Comparison of ENCODE assay signal across 8 mouse cellular contexts in genomic region chr13:114387521-114388171, GRCm38 (mm10). TPM values are rescaled to one million over a fixed set of nuclear protein-coding genes. Genes with fewer than 3 reads are reported as not detected.
DNase-seq lines count a peak whose midpoint lies in the region; ATAC-seq and TF ChIP-seq lines count a peak whose summit lies in the region.

No protein-coding gene starts in this region.

- TF ChIP-seq POLR2A in bone marrow, adult 2 months (IDR thresholded peaks at IDR 0.05; ENCODE audit: borderline replicate concordance, control insufficient read depth, low read depth, low read length), result 0 out of 2 replicates have a peak, but pooled peaks have one; percentile 51

- no peaks in the 10 kb centered on the region for H3K9me3 ChIP-seq in embryonic facial prominence, embryonic 15.5 days (replicated peaks)
- no peaks in the 10 kb centered on the region for H3K9me3 ChIP-seq in kidney, embryonic 14.5 days (ENCODE audit: control insufficient read depth, low read length)
- H3K9me3 ChIP-seq in limb, embryonic 15.5 days, result no peaks in the 10 kb centered on the region

- H3K4me3 ChIP-seq in bone marrow, adult 2 months (replicated peaks; ENCODE audit: control insufficient read depth, low read depth, low read length), result peak overlapping the region; percentile 80
- peak overlapping the region; percentile 89 for H3K4me3 ChIP-seq in embryonic facial prominence, embryonic 15.5 days (replicated peaks)
- H3K4me3 ChIP-seq in kidney, embryonic 14.5 days (ENCODE audit: low read length), result peak overlapping the region; percentile 96
- peak overlapping the region; percentile 91 for H3K4me3 ChIP-seq in limb, embryonic 15.5 days

- peaks cover 3% of the 10 kb centered on the region; the same call in 1 of the 2 replicates for H3K36me3 ChIP-seq in embryonic facial prominence, embryonic 15.5 days
- H3K36me3 ChIP-seq in kidney, embryonic 14.5 days (ENCODE audit: control insufficient read depth, insufficient read depth, low read length), result no peaks in the 10 kb centered on the region
- H3K36me3 ChIP-seq in limb, embryonic 15.5 days, result peaks cover 3% of the 10 kb centered on the region; the same call in 1 of the 2 replicates

- DNase-seq in 416B (ENCODE audit: low read depth), result peak; percentile 89
- peak; percentile 76 to 90 for DNase-seq in heart, adult 9 months (ENCODE audit: low spot score in 2 of 2)
- peak; percentile 47 to 71 for DNase-seq in monocyte, adult 2 months (ENCODE audit: low read depth in 1 of 2, low spot score in 2 of 2)
- peak; percentile 84 to 86 for DNase-seq in spleen, postnatal 36 days (ENCODE audit: low spot score in 2 of 2)

- TF ChIP-seq CTCF in bone marrow, adult 2 months (IDR thresholded peaks at IDR 0.05; ENCODE audit: control insufficient read depth, insufficient read depth, low read length), result no peak

- no peaks in the 10 kb centered on the region for H3K27me3 ChIP-seq in embryonic facial prominence, embryonic 15.5 days
- no peaks in the 10 kb centered on the region for H3K27me3 ChIP-seq in kidney, embryonic 14.5 days (ENCODE audit: control insufficient read depth, insufficient read depth, low read length)
- no peaks in the 10 kb centered on the region for H3K27me3 ChIP-seq in limb, embryonic 15.5 days

- peak overlapping the region; percentile 58 for H3K4me2 ChIP-seq in embryonic facial prominence, embryonic 15.5 days (replicated peaks)
- H3K4me2 ChIP-seq in kidney, embryonic 14.5 days (replicated peaks; ENCODE audit: low read depth, low read length), result peak overlapping the region; percentile 80
- H3K4me2 ChIP-seq in limb, embryonic 15.5 days, result peak overlapping the region; percentile 61

- ATAC-seq in embryonic facial prominence, embryonic 15.5 days (ENCODE audit: insufficient number of reproducible peaks, low FRiP score, low TSS enrichment, low read depth), result peak; percentile 83
- peak; percentile 94 for ATAC-seq in kidney, embryonic 14.5 days (ENCODE audit: low FRiP score, low TSS enrichment)
- no peak for ATAC-seq in limb, embryonic 15.5 days (ENCODE audit: insufficient number of reproducible peaks, low FRiP score, low TSS enrichment, low read depth)

- WGBS in bone marrow, adult 2 months, result under 1% methylated on average over 37 of the region's 37 CpGs
- WGBS in embryonic facial prominence, embryonic 15.5 days, result under 1% methylated on average over 37 of the region's 37 CpGs
- under 1% methylated on average over 37 of the region's 37 CpGs for WGBS in kidney, embryonic 14.5 days
- under 1% methylated on average over 37 of the region's 37 CpGs for WGBS in limb, embryonic 15.5 days

- no peak overlapping the region for H3K27ac ChIP-seq in bone marrow, adult 2 months (ENCODE audit: control insufficient read depth, insufficient read depth, low read depth, low read length, poor library complexity)
- H3K27ac ChIP-seq in embryonic facial prominence, embryonic 15.5 days (replicated peaks), result peak overlapping the region; percentile 83
- peak overlapping the region; percentile 81 for H3K27ac ChIP-seq in kidney, embryonic 14.5 days (ENCODE audit: low read depth, low read length)
- H3K27ac ChIP-seq in limb, embryonic 15.5 days, result peak overlapping the region; percentile 84

- H3K4me1 ChIP-seq in bone marrow, adult 2 months (ENCODE audit: control insufficient read depth, insufficient read depth, low read length), result no peaks in the 10 kb centered on the region
- H3K4me1 ChIP-seq in embryonic facial prominence, embryonic 15.5 days, result no peaks in the 10 kb centered on the region
- peaks cover 12% of the 10 kb centered on the region; the same call in 1 of the 2 replicates for H3K4me1 ChIP-seq in kidney, embryonic 14.5 days (ENCODE audit: control insufficient read depth, insufficient read depth, low read length)
- H3K4me1 ChIP-seq in limb, embryonic 15.5 days, result peaks cover 11% of the 10 kb centered on the region

- peak overlapping the region; percentile 73 for H3K9ac ChIP-seq in embryonic facial prominence, embryonic 15.5 days
- peak overlapping the region; percentile 85 for H3K9ac ChIP-seq in kidney, embryonic 14.5 days (ENCODE audit: low read depth, low read length)
- peak overlapping the region; percentile 73 for H3K9ac ChIP-seq in limb, embryonic 15.5 days

RNA-seq across cellular contexts. Expression of gene Ndufs4, which starts 0.4 kb away (rescaled TPM):
- polyA plus RNA-seq in bone marrow, adult 2 months (2011; ENCODE audit: insufficient read depth, insufficient read length, low replicate concordance, missing spikeins), result 66.1 and 93.8 TPM in 2 replicates
- polyA plus RNA-seq in embryonic facial prominence, embryonic 15.5 days (2015; fragmentation: Nextera tagmentation; extraction: Ambion mirVana), result 249 and 264 TPM in 2 replicates
- polyA plus RNA-seq in kidney, embryonic 14.5 days (2014; fragmentation: Nextera tagmentation; extraction: Ambion mirVana), result 324 and 417 TPM in 2 replicates
- 241 and 251 TPM in 2 replicates for polyA plus RNA-seq in limb, embryonic 15.5 days (2015; fragmentation: Nextera tagmentation; extraction: Ambion mirVana)
